Mouse (Mus musculus): ENCODE measurements at regions not wholly inside any gene's neighbourhood (a gene's known extent, or its start where the extent isn't known, plus 50 kb on each side); places are given as distances from the start of the nearest gene placed in this dataset.
"Not testable (repeated sequence)": the region's sequence is repeated elsewhere in the genome, so short reads cannot be mapped to it uniquely, and the experiment has no call there.

DNA sequence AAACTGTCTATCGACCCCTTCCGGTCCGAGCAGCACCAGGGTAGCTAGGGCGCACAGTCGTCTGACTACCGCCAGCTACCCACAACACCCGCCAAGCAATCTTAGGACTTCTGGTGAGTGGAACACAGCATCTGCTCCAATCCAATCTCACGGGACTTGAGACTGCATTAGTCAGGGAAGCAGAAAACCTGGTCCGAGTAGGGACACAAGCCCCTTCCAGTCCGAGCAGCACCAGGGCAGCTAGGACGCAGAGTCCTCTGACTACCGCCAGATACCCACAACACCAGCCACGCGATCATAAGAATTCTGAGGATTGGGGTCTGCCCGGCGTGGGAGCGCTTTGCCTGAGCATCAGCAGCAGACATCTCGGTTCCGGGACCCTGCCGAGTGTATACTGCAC lies 79.6 kb downstream of the Gm10715 start:
- peak; percentile 60 for DNase-seq (ENCODE audit: low read depth, low spot score)

DNA sequence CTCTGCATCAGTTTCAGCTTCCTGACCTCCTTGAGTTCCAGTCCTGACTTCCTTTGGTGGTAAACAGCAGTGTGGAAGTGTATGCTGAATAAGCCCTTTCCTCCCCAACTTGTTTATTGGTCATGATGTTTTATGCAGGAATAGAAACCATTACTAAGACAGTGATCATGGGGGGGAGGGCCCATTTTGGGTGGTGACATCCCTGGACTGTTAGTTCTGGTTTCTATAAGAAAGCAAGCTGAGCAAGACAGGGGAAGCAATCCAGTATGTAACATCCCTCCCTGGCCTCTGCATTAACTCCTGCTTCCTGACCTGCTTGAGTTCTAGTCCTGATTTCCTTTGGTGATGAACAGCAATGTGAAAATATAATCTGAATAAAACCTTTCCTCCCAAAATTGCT lies 124.5 kb downstream of the Gm10715 start:
- no peak for DNase-seq (ENCODE audit: low read depth, low spot score)

DNA sequence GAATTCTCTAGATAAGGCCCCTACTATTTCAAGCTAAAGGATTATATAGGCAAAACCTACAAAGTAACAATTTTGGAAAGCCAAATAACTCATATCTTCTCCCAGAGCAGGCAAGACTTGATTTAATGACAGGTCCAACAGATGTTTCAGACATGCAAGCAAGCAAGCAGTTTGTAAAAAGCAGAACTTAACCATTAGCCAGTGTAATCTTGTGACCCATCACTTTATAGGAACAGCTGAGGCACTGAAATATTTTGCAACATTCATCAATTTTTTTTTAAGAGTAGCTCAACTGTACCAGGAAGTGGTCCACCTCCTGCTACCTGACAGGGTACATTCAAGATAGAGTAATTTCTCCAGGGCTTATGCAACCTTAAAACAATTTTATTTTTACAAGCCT lies 147.7 kb downstream of the Gm10715 start:
- no peak for DNase-seq (ENCODE audit: low read depth, low spot score)

DNA sequence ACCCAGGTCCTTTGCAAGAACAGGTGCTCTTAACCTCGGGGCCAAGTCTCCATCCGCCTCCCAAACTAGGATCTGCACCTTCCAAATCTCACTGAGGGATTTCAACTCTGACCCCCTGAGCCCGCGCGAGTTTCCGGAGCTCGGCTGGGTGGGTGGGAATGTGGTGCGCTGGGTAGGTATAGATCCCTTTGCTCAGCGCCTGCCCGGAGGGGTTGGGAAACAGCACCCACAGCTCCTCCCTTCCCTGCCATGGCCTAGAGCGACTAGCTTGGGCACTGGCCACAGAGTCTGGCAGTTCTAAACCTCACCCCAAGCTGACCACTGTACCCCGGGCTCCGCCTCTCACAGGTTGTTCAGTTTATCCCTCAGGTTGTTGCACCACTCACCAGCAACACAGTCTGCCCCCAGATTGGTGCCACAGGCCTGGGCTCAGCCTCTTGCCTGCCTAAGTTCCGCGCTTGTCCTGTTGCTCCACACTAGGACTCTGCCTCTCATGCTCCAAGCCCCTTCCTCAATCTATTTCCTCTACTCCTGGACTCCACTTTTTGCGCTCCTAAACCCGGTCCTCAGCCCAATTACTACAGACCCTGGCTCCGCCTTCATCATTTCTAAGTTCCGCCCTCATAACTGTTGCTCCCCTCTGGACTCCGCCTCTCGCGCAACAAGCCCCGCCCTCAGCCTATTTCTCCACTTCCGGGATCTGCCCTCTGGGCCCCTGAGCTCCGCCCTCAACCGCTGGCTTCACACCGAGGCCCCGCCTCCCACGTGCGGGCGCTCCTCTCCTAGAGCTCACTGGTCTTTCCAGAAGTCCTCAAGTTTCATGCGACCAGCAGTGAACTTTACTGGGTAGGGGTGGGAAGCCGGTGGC lies 135.6 kb upstream of the Alkbh8 start:
- peak; percentile 85 for DNase-seq (ENCODE audit: low read depth, low spot score)

DNA sequence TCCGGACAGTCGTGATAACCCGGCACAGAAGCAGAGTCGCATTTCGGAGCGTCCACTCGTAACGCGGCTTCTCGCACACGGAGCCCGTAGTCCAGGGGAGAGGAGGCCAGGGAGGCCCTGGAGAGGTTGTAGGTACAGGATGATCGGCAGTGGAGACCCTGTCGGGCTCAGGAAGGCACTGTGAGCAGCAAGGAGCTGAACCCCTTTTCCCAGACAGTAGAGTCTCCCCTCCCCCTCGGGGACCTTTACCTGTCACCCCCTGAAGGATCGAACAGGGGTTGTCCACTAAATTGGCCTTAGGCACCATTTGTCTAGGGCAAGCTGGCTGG lies 135.0 kb upstream of the Alkbh8 start:
- DNase-seq (ENCODE audit: low read depth, low spot score), result not testable (repeated sequence)

DNA sequence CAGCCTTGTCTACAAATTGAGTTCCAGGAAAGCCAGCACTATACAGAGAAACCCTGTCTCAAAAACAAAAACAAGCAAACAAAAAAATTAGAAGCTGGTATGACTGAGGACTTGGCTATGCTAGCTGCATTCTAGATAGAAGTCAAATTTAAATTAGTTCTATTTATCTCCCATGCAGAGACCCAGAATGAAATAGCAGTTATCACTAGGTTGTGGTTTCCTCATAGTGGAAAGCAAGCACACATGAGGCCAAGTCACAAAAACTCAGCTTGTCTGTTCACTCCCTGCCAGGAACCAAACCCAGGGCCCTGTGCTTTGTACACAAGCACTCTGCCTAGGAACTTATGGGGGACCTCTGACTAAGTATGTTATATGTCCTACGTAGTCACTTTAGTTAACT lies 126.8 kb upstream of the Alkbh8 start:
- DNase-seq (ENCODE audit: low read depth, low spot score), result not testable (repeated sequence)

DNA sequence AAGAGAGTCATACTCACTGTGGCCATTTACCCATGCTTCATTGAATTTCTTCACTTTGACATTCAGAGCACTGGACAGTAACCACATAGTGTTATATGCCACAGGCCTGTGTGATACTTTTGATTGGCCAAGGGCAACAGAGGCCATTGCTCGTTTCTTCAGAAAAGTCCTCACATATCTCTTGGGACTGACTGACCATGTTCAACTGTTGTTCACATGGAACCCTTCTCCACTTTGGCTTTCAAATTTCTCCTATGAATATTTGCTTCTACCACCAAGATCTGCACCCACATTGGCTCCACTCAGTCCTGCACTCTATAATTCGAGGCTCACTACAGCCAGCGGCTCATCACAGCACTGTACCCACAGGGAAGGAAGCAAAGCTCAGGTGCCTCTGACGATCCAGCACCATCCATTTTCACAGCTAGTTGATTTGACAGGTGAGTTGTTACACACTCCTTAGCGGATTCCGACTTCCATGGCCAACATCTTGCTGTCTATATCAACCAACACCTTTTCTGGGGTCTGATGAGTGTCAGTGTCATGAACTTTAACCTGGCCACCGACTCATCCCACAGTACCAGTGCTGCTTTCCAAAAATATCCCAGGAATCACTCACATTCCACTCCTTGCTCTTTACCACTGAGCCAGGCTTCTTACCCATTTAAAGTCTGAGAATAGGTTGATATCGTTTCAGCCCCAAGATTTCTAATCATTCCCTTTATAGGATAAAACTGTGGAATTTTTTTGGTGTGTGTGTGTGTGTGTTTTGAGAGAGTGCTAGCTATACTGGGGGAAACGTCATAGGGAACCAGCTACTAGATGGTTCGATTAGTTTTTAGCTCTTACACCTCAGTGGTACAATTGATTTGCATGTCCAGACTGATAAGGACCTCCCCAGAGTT lies 76.3 kb upstream of the Alkbh8 start:
- DNase-seq (ENCODE audit: low read depth, low spot score), result peak; percentile 96

DNA sequence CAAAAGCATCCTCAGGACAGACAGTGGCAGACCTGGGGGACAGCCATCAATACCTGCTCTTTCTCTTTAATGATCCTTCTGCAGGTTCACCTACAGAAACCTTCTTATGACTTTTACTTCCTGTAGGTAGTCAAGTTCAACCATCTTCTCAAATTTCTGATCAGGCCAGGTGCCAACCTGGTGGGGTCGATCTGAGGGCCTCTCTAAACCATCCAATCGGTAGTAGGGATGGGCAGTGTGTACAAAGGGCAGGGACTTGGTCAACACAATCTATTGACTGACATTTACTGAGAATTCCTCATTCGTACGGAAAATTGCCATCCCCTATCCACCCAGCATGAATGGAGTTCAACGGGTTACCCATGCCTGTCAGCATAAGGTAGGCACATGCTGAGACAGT lies 74.8 kb upstream of the Alkbh8 start:
- peak; percentile 23 for DNase-seq (ENCODE audit: low read depth, low spot score)

DNA sequence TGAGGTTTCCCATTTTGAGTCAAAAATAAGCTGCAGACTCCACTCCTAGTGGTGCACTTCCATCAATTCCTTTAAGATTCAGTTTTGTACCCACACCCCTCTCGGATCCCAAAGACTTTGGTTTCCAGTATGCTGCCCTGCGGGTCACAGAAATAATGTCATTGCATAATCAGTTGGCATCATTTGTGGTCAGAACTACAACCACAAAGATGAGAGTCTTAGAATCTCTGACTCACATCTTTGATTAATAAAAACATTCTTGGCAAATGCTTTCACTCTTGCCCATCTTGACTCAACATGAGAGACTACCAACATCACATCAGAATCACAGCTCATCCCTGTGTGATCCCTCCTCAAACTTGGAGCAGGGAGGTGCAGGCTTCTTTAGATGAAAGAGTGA lies 74.1 kb upstream of the Alkbh8 start:
- no peak for DNase-seq (ENCODE audit: low read depth, low spot score)

DNA sequence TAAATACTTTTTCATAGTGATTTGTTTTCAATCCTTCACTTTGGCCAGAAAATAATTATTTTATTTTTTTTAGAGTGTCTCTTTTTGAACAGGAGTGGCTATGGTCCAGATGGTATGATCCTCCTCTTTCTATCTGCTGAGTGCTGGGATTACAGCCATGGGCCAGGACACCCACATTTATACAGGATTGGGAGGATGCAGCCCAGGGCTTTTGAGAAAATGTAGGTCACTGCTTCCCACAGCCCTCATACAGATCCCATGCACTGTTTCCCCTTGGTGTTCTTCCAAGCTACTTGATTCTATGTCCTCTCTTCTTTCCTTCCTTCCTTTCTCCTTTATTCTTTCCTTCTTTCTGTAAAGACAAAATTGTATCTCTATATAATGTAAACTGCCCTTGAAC lies 70.5 kb upstream of the Alkbh8 start:
- no peak for DNase-seq (ENCODE audit: low read depth, low spot score)

DNA sequence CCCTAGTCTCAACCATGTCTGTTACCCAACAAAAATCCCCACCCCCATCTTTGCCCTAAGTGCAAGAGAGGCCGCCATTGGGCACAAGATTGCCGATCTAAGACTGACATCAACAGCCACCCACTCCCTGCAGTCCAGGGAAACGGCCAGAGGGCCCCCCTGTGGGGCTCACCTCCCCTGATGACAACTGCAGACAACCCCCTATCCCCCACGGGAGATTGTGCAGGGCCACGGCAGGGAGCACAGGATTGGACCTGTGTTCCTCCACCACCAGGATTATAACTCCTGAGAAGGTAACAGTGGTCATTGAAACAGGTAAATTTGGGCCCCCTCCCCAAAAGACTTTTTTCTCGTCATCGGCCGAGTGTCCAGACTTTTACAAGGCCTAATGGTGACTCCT lies 54.4 kb upstream of the Alkbh8 start:
- not testable (repeated sequence) for DNase-seq (ENCODE audit: low read depth, low spot score)

DNA sequence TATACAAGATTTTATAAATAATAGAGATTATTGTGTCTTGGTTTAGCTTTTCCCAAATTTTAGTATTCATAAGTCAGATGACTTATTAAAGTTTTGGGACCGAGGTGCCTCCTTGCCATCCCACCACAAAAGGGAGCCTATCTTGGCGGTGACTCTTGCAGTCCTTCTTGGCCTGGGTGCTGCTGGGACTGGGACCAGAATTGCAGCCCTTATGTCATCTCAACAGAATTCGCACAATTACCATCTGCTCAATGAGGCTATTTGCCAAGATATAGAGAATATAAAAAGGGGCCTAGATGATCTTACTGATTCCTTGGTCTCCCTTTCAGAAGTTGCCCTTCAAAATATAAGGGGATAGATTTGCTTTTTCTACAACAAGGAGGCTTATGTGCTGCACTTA lies 53.0 kb upstream of the Alkbh8 start:
- not testable (repeated sequence) for DNase-seq (ENCODE audit: low read depth, low spot score)

DNA sequence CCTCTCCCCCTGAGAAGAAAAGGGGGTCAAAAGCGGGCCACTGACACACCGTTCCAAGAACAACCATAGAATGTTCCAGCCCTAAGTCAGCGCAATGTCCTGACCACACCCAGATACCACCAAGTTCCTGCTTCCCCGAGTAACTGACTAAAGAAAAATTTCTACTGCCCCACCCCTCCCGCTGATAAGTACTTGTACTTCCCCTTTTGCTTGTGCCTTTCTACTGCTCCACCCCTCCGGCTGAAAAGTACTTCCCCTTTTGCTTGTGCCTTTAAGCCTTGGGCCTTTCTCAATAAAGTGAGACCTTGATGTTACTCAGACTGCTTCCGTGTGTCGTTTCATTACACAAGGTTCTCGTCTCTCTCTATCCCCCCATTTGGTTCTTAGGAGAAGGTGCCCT lies 51.6 kb upstream of the Alkbh8 start:
- peak; percentile 5 for DNase-seq (ENCODE audit: low read depth, low spot score)

All from ZHBTc4 (cell line).